In the genomic region with DNA sequence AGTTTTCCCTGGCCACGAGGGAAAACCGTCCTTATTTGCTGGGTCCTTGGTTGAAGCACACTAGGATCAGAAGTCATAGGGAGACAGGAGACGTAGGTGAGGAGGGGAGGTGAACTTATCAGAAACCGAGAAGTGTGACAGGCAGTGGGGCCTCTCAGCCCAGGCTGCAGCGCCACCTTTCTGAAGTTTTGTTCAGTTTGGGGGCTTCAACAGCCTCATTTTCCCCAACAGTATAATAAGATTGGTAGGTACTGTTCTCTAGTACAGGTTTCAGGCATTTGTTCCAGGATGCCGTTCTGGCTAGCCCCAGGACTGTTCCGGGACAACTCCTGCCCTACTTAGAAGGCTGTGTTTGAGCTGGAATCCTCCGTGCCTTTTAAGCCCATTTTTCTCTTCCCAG, we compare ENCODE assay signal across 9 mouse cellular contexts. TPM values are rescaled to one million over a fixed set of nuclear protein-coding genes. Genes with fewer than 3 reads are reported as not detected.
DNase-seq lines count a peak whose midpoint lies in the region; ATAC-seq and TF ChIP-seq lines count a peak whose summit lies in the region.
"Had no signal": no experiment of that assay in that cellular context is flagged by ENCODE, and none has a peak within 500 bp of the region (broad histone marks: within the 10 kb centered on the region; RNA-seq: fewer than 3 reads in every experiment).

No protein-coding gene starts in this region.

- no peaks in the 10 kb centered on the region for H3K27me3 ChIP-seq in neural tube, embryonic 11.5 days (ENCODE audit: control insufficient read depth, insufficient read depth, low read length)
- H3K27me3 ChIP-seq in forebrain, embryonic 15.5 days, result no peaks in the 10 kb centered on the region

- H3K36me3 ChIP-seq in neural tube, embryonic 11.5 days (ENCODE audit: control insufficient read depth, insufficient read depth, low read length), result no peaks in the 10 kb centered on the region; the same call in none of the 2 replicates
- no peaks in the 10 kb centered on the region; the same call in 1 of the 2 replicates for H3K36me3 ChIP-seq in forebrain, embryonic 15.5 days

- peak overlapping the region; percentile 90 for H3K4me2 ChIP-seq in neural tube, embryonic 11.5 days (ENCODE audit: low read depth)
- peak overlapping the region; percentile 89 for H3K4me2 ChIP-seq in forebrain, embryonic 15.5 days (replicated peaks)

- peak; percentile 38 for DNase-seq in neural tube, embryonic 11.5 days (ENCODE audit: low spot score)
- DNase-seq in neural tube, embryonic 10.5 days (ENCODE audit: extremely low spot score, low spot score), result no peak
- DNase-seq in kidney, postnatal 10 days, result peak; percentile 72
- DNase-seq in lung, postnatal 4 days, result peak; percentile 46 to 64
- DNase-seq in testis, postnatal 10 days (ENCODE audit: low spot score), result peak; percentile 61
- no peak for DNase-seq in left cerebral cortex, postnatal 25 days (ENCODE audit: low spot score in 2 of 2)

- intact Hi-C loops in left cerebral cortex, postnatal 25 days (cut with DNase I), result no loop called here

- ATAC-seq in neural tube, embryonic 11.5 days (ENCODE audit: insufficient read depth, low FRiP score, low TSS enrichment), result no peak
- no peak for ATAC-seq in forebrain, embryonic 15.5 days (replicated peaks)

- TF ChIP-seq CTCF in bone marrow macrophage, adult 2 months (IDR thresholded peaks at IDR 0.05; ENCODE audit: low read depth, low read length), result peak; percentile 39

- H3K9ac ChIP-seq in neural tube, embryonic 11.5 days (ENCODE audit: low read length), result peak overlapping the region; percentile 64
- H3K9ac ChIP-seq in forebrain, embryonic 15.5 days (replicated peaks), result peak overlapping the region; percentile 68

- no peak for TF ChIP-seq POLR2A in bone marrow macrophage, adult 2 months (IDR thresholded peaks at IDR 0.05; ENCODE audit: borderline replicate concordance, low read depth, low read length)

- H3K9me3 ChIP-seq in neural tube, embryonic 11.5 days (ENCODE audit: control insufficient read depth, low read length), result no peaks in the 10 kb centered on the region
- no peaks in the 10 kb centered on the region for H3K9me3 ChIP-seq in forebrain, embryonic 15.5 days

- H3K4me1 ChIP-seq in neural tube, embryonic 11.5 days (ENCODE audit: control insufficient read depth, insufficient read depth, low read length), result peaks cover 6% of the 10 kb centered on the region
- peaks cover 4% of the 10 kb centered on the region; the same call in 1 of the 2 replicates for H3K4me1 ChIP-seq in bone marrow macrophage, adult 2 months (ENCODE audit: control insufficient read depth, insufficient read depth, low read length)
- H3K4me1 ChIP-seq in forebrain, embryonic 15.5 days, result peaks cover 21% of the 10 kb centered on the region

- WGBS in neural tube, embryonic 11.5 days, result 3% methylated on average over 8 of the region's 8 CpGs
- WGBS in forebrain, embryonic 15.5 days, result 6% methylated on average over 8 of the region's 8 CpGs

- H3K4me3 ChIP-seq in neural tube, embryonic 11.5 days (ENCODE audit: low read depth, low read length), result peak overlapping the region; percentile 71
- peak overlapping the region; percentile 85 for H3K4me3 ChIP-seq in bone marrow macrophage, adult 2 months (ENCODE audit: insufficient read depth, low read length)
- H3K4me3 ChIP-seq in forebrain, embryonic 15.5 days, result peak overlapping the region; percentile 74

- peak overlapping the region; percentile 75 for H3K27ac ChIP-seq in neural tube, embryonic 11.5 days (ENCODE audit: low read depth, low read length)
- peak overlapping the region; percentile 28; the same call in 1 of the 2 replicates for H3K27ac ChIP-seq in bone marrow macrophage, adult 2 months (ENCODE audit: insufficient read depth, low read depth, low read length)
- H3K27ac ChIP-seq in forebrain, embryonic 15.5 days (replicated peaks), result peak overlapping the region; percentile 95

RNA-seq across cellular contexts. Expression of a gene that starts 0.7 kb away (rescaled TPM):
- 25.6 and 33.6 TPM in 2 replicates for polyA plus RNA-seq in neural tube, embryonic 11.5 days (2014; fragmentation: Nextera tagmentation; extraction: Ambion mirVana)
- polyA plus RNA-seq in bone marrow macrophage, adult 2 months (2012; ENCODE audit: insufficient read depth, insufficient read length, missing spikeins), result 7.4 and 7.9 TPM in 2 replicates
- 39.9 and 40.3 TPM in 2 replicates for polyA plus RNA-seq in forebrain, embryonic 15.5 days (2015; fragmentation: Nextera tagmentation; extraction: Ambion mirVana)
- total RNA-seq in left cerebral cortex, postnatal 25 days (2021), result 10 to 100 TPM; 44.4 to 50.3 TPM

RNA-seq across cellular contexts. Expression of a gene that starts 6.9 kb away (rescaled TPM):
- polyA plus RNA-seq in neural tube, embryonic 11.5 days (2014; fragmentation: Nextera tagmentation; extraction: Ambion mirVana), result 0.25 and 0.51 TPM in 2 replicates
- 2.1 and 2.4 TPM in 2 replicates for polyA plus RNA-seq in bone marrow macrophage, adult 2 months (2012; ENCODE audit: insufficient read depth, insufficient read length, missing spikeins)
- polyA plus RNA-seq in forebrain, embryonic 15.5 days (2015; fragmentation: Nextera tagmentation; extraction: Ambion mirVana), result 0.51 and 0.63 TPM in 2 replicates
- under 1 TPM; 0.76 to 0.85 TPM for total RNA-seq in left cerebral cortex, postnatal 25 days (2021)

RNA-seq across cellular contexts. Expression of a gene that starts 13.2 kb away (rescaled TPM):
- 59.8 and 65.6 TPM in 2 replicates for polyA plus RNA-seq in neural tube, embryonic 11.5 days (2014; fragmentation: Nextera tagmentation; extraction: Ambion mirVana)
- 53.8 and 63.3 TPM in 2 replicates for polyA plus RNA-seq in bone marrow macrophage, adult 2 months (2012; ENCODE audit: insufficient read depth, insufficient read length, missing spikeins)
- polyA plus RNA-seq in forebrain, embryonic 15.5 days (2015; fragmentation: Nextera tagmentation; extraction: Ambion mirVana), result 79.5 and 80.9 TPM in 2 replicates
- total RNA-seq in left cerebral cortex, postnatal 25 days (2021), result 100 to 1,000 TPM; 375 to 446 TPM

RNA-seq across cellular contexts. Expression of a gene that starts 41.8 kb away (rescaled TPM):
- 23.7 and 29.5 TPM in 2 replicates for polyA plus RNA-seq in neural tube, embryonic 11.5 days (2014; fragmentation: Nextera tagmentation; extraction: Ambion mirVana)
- 0.66 and 1.1 TPM in 2 replicates for polyA plus RNA-seq in bone marrow macrophage, adult 2 months (2012; ENCODE audit: insufficient read depth, insufficient read length, missing spikeins)
- polyA plus RNA-seq in forebrain, embryonic 15.5 days (2015; fragmentation: Nextera tagmentation; extraction: Ambion mirVana), result 23.7 and 29.1 TPM in 2 replicates
- 1,000 to 10,000 TPM; 1,197 to 1,302 TPM for total RNA-seq in left cerebral cortex, postnatal 25 days (2021)
- total RNA-seq: neutrophil, adult 5-6 weeks had no signal

RNA-seq across cellular contexts. Expression of a gene that starts 42.8 kb away (rescaled TPM):
- polyA plus RNA-seq in neural tube, embryonic 11.5 days (2014; fragmentation: Nextera tagmentation; extraction: Ambion mirVana), result 57.0 TPM in 2 replicates
- 101 and 103 TPM in 2 replicates for polyA plus RNA-seq in bone marrow macrophage, adult 2 months (2012; ENCODE audit: insufficient read depth, insufficient read length, missing spikeins)
- polyA plus RNA-seq in forebrain, embryonic 15.5 days (2015; fragmentation: Nextera tagmentation; extraction: Ambion mirVana), result 54.0 and 55.3 TPM in 2 replicates
- total RNA-seq in left cerebral cortex, postnatal 25 days (2021), result 10 to 100 TPM; 67.5 to 73.1 TPM

Comparison
In these comparisons a context has a peak if more than half of its experiments do, and no peak if none do; other contexts are left out.
1. DNase-seq: peak in neural tube, embryonic 11.5 days (single experiment), kidney, postnatal 10 days (single experiment), lung, postnatal 4 days (2 of 2) and testis, postnatal 10 days (single experiment); none in neural tube, embryonic 10.5 days (single experiment) and left cerebral cortex, postnatal 25 days (0 of 2).
2. H3K27ac ChIP-seq: peak in every context shown above with its lines; median percentile 95 in forebrain, embryonic 15.5 days; 75 in neural tube, embryonic 11.5 days; 28 in bone marrow macrophage, adult 2 months.
3. Peak in every context shown above with its lines, with median percentiles within 50 percentile points of each other: H3K4me3 ChIP-seq.